Mouse (Mus musculus) limb, embryonic 13.5 days (tissue): ENCODE results near the gene Cog5. TPM values are rescaled to one million over a fixed set of nuclear protein-coding genes. Genes with fewer than 3 reads are reported as not detected.

Source experiments
- ATAC-seq: fragments of 200-750 bp; cut with Nextera tagmentation; 2 replicates; pipeline ENCODE4 v1.8.0; 2017; ENCODE audit warnings: low read depth, moderate number of reproducible peaks, moderate TSS enrichment; ENCODE audit not compliant: low FRiP score
- H3K27ac ChIP-seq: fragments of 300-500 bp; sonication (generic); 2 replicates; pipeline ENCODE4 v1.5.1; 2015; ENCODE audit warnings: inconsistent platforms, mild to moderate bottlenecking, moderate library complexity
- H3K27me3 ChIP-seq: fragments of 300-500 bp; sonication (generic); 2 replicates; pipeline ENCODE4 v1.6.1; 2015; ENCODE audit warnings: mild to moderate bottlenecking, inconsistent platforms
- H3K36me3 ChIP-seq: fragments of 300-500 bp; sonication (generic); 2 replicates; pipeline ENCODE4 v1.6.1; 2015; ENCODE audit warnings: inconsistent platforms, mild to moderate bottlenecking, moderate library complexity
- H3K4me1 ChIP-seq: fragments of 300-500 bp; sonication (generic); 2 replicates; pipeline ENCODE4 v1.6.1; 2015; ENCODE audit warnings: inconsistent platforms
- H3K4me2 ChIP-seq: fragments of 300-500 bp; sonication (generic); replicated peaks from 2 replicates; pipeline ENCODE4 v1.6.1; 2015; ENCODE audit warnings: inconsistent platforms, mild to moderate bottlenecking, moderate library complexity
- H3K4me3 ChIP-seq: fragments of 300-500 bp; sonication (generic); 2 replicates; pipeline ENCODE4 v1.5.1; 2015; ENCODE audit warnings: moderate library complexity, mild to moderate bottlenecking, inconsistent platforms
- H3K9ac ChIP-seq: fragments of 300-500 bp; sonication (generic); 2 replicates; pipeline ENCODE4 v1.6.1; 2015; ENCODE audit warnings: mild to moderate bottlenecking, inconsistent platforms
- H3K9me3 ChIP-seq: fragments of 300-500 bp; sonication (generic); 2 replicates; pipeline ENCODE4 v1.6.1; 2016; ENCODE audit warnings: inconsistent platforms
- WGBS: fragments of 180-500 bp; shearing (Covaris S2); methylation state at CpG from one replicate; pipeline ENCODE4 v1.1.7; 2015; 5-methylcytosine and 5-hydroxymethylcytosine counted together
- polyA plus RNA-seq: library from polyadenylated mRNA; unstranded; fragments of >200 nt; fragmentation: Nextera tagmentation; extraction: Ambion mirVana; gene quantifications from 2 replicates; pipeline ENCODE4 v1.2.1, GENCODE M21; 2015

The Cog5 gene
- polyA plus RNA-seq, 1 experiment from 2014 or later, result 36.1 TPM

DNA sequence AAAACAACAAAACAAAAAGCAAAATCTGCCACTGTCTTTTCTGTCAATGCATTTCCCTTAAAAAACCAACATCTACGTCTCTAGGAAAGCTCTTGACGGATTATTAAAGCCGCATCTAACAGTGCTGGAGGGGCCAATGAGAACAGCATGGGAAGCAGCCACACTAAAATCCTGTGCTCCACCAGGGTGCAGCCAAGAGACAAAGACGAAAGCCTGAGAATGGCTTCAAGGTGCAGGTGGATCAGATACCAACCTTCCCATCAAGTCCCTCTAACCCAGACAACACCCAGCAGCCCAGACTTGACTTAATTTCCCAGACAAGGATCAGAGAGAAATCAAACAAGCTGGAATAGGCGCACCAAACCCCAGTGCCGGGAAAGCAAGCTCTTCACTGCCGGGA, 321.9 kb downstream of the Cog5 start:
- Histone ChIP-seq H3K4me2 (no peak overlapping the region), H3K4me1 (no peaks in the 10 kb centered on the region; the same call in 1 of the 2 replicates), H3K27me3 (no peaks in the 10 kb centered on the region), H3K36me3 (no peaks in the 10 kb centered on the region; the same call in 1 of the 2 replicates), H3K27ac (no peak overlapping the region), H3K9ac (no peak overlapping the region), H3K4me3 (no peak overlapping the region), H3K9me3 (no peaks in the 10 kb centered on the region)
- no peak for ATAC-seq
- WGBS, result 45% methylated on average over 7 of the region's 7 CpGs

- no peak overlapping the region for H3K27ac ChIP-seq
- no peak for ATAC-seq
- WGBS, result 64% methylated on average over 12 of the region's 12 CpGs
These were observed 323.0 kb downstream of the Cog5 start for GRCm38 (mm10) chr12:31977613-31978195.

GRCm38 (mm10) chr12:31983238-31983637, 328.6 kb downstream of the Cog5 start:
- Histone ChIP-seq H3K9ac (no peak overlapping the region), H3K4me2 (no peak overlapping the region), H3K36me3 (no peaks in the 10 kb centered on the region), H3K4me3 (no peak overlapping the region), H3K27ac (no peak overlapping the region), H3K4me1 (0 out of 2 replicates have a peak, but pooled peaks cover 8% of the 10 kb centered on the region), H3K9me3 (no peaks in the 10 kb centered on the region), H3K27me3 (no peaks in the 10 kb centered on the region)
- ATAC-seq, result no peak
- WGBS, result 37% methylated on average over 7 of the region's 7 CpGs

More at GRCm38 (mm10) chr12:31977613-31978195, 323.0 kb downstream of the Cog5 start:
- no peaks in the 10 kb centered on the region for H3K27me3 ChIP-seq
- H3K4me1 ChIP-seq, result no peaks in the 10 kb centered on the region
- H3K9ac ChIP-seq, result no peak overlapping the region
- H3K9me3 ChIP-seq, result no peaks in the 10 kb centered on the region
- no peak overlapping the region for H3K4me3 ChIP-seq
- no peak overlapping the region; the same call in 1 of the 2 replicates for H3K4me2 ChIP-seq
- H3K36me3 ChIP-seq, result no peaks in the 10 kb centered on the region

GRCm38 (mm10) chr12:31983769-31984168, 329.1 kb downstream of the Cog5 start:
- H3K9me3 ChIP-seq, result no peaks in the 10 kb centered on the region
- 0 out of 2 replicates have a peak, but pooled peaks cover 8% of the 10 kb centered on the region for H3K4me1 ChIP-seq
- H3K9ac ChIP-seq, result no peak overlapping the region
- H3K4me2 ChIP-seq, result no peak overlapping the region
- no peak overlapping the region for H3K4me3 ChIP-seq
- H3K36me3 ChIP-seq, result no peaks in the 10 kb centered on the region
- H3K27ac ChIP-seq, result no peak overlapping the region
- 68% methylated on average over 6 of the region's 6 CpGs for WGBS
- H3K27me3 ChIP-seq, result no peaks in the 10 kb centered on the region
- ATAC-seq, result no peak

DNA sequence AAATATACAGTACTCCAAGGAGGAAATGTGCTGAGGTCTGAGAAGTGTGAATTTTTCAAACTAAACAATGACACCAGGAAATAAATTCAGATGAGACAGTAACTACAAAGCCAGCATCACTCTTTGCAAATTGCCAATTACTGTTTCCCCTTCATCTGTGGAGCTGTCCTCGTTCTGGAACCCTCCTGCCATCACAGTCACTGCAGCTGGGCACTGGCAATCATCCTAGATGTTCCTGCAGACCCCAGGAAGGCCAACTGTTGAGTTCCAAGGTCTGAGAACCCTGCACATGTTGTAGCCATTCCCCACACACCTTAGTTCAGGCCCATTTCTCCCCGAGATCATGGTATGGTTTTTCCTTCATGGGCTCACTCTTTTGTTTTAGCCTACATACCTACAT, 329.5 kb downstream of the Cog5 start:
- 45% methylated on average over 2 of the region's 2 CpGs for WGBS

GRCm38 (mm10) chr12:31984664-31985063, 330.0 kb downstream of the Cog5 start:
- no peak overlapping the region for H3K4me2 ChIP-seq
- no peaks in the 10 kb centered on the region for H3K9me3 ChIP-seq
- no peaks in the 10 kb centered on the region for H3K27me3 ChIP-seq
- H3K4me1 ChIP-seq, result 0 out of 2 replicates have a peak, but pooled peaks cover 8% of the 10 kb centered on the region
- ATAC-seq, result no peak
- H3K27ac ChIP-seq, result no peak overlapping the region
- 71% methylated on average over 12 of the region's 12 CpGs for WGBS
- no peak overlapping the region for H3K4me3 ChIP-seq
- no peaks in the 10 kb centered on the region for H3K36me3 ChIP-seq
- no peak overlapping the region for H3K9ac ChIP-seq

More for the DNA sequence above, 329.5 kb downstream of the Cog5 start:
- Histone ChIP-seq H3K4me3 (no peak overlapping the region), H3K27me3 (no peaks in the 10 kb centered on the region), H3K4me1 (0 out of 2 replicates have a peak, but pooled peaks cover 8% of the 10 kb centered on the region), H3K9me3 (no peaks in the 10 kb centered on the region), H3K27ac (no peak overlapping the region), H3K4me2 (no peak overlapping the region), H3K9ac (no peak overlapping the region), H3K36me3 (no peaks in the 10 kb centered on the region)
- no peak for ATAC-seq

DNA sequence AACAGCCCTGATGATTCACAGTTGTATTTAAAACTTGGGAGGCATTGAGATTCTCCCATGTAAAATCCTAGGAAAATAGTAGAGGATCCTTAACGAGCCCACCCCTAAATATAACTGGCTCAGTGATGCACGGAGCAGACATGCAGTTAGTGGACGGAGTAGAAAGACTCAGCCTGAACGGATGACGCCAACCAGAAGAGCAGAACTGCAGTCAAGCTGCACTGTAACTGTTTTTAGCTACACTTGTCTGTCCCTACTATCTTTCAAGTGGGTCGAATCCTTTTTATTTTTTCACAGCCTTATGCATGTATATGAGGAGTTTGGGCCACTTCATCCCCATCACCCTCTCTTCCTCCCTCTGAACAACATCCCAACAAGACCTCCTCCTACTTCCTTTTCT, 331.1 kb downstream of the Cog5 start:
- Histone ChIP-seq H3K4me3 (no peak overlapping the region), H3K36me3 (no peaks in the 10 kb centered on the region), H3K9ac (no peak overlapping the region), H3K27me3 (no peaks in the 10 kb centered on the region), H3K9me3 (no peaks in the 10 kb centered on the region), H3K4me1 (0 out of 2 replicates have a peak, but pooled peaks cover 8% of the 10 kb centered on the region), H3K4me2 (no peak overlapping the region), H3K27ac (no peak overlapping the region)
- 81% methylated on average over 6 of the region's 6 CpGs for WGBS
- ATAC-seq, result no peak

DNA sequence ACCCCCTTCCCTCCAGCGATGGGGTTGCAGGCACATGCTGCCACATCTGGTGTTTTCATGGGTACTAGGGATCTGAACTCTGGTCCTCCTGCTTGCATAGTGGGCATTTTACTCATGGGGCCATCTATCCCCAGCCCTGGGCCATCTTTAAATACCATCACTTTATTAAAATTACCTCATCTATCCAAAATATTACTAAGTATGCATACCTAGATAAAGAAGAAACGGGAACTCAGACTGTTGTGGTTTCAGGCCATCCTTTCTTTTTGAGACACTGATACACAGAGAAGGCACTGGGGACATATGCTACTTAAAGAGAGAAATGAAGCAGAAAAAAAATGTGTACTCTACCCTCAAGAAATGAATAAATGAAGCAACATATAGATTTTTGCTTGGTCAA, 331.8 kb downstream of the Cog5 start:
- WGBS, result 93% methylated on average over 2 of the region's 2 CpGs
- Histone ChIP-seq H3K4me1 (0 out of 2 replicates have a peak, but pooled peaks cover 8% of the 10 kb centered on the region), H3K9me3 (no peaks in the 10 kb centered on the region), H3K4me2 (no peak overlapping the region), H3K27me3 (no peaks in the 10 kb centered on the region), H3K27ac (no peak overlapping the region), H3K36me3 (no peaks in the 10 kb centered on the region), H3K4me3 (no peak overlapping the region), H3K9ac (no peak overlapping the region)
- no peak for ATAC-seq

Other genes starting within 250 kb of the Cog5 start
- gene Cbll1, start 155.3 kb upstream of the Cog5 start, polyA plus RNA-seq, result 13.6 and 14.4 TPM in 2 replicates
- gene Slc26a4, start 94.9 kb upstream of the Cog5 start, polyA plus RNA-seq, result 0.08 TPM in 1 of 2 replicates, not detected in the other
- gene Bcap29, start 20.2 kb upstream of the Cog5 start, polyA plus RNA-seq, result 32.7 and 33.1 TPM in 2 replicates
- gene Dus4l, start within 50 bp of the Cog5 start, polyA plus RNA-seq, result 11.3 and 16.4 TPM in 2 replicates
- 0.38 and 0.55 TPM in 2 replicates for gene Gpr22, start 59.1 kb downstream of the Cog5 start, polyA plus RNA-seq